Mouse (Mus musculus): ENCODE data around the gene Kcnd2. TPM values are rescaled to one million over a fixed set of nuclear protein-coding genes. Genes with fewer than 3 reads are reported as not detected.

Kcnd2 gene
- total and polyA plus RNA-seq, 2 experiments from 2014 or later = 44.6 to 95.2 TPM

- no peaks in the 10 kb centered on the region for H3K9me3 ChIP-seq (ENCODE audit: low read length)
- H3K27ac ChIP-seq (ENCODE audit: low read depth, low read length) = no peak overlapping the region
- H3K4me3 ChIP-seq (ENCODE audit: low read depth, low read length) = no peak overlapping the region
- WGBS = 44% methylated on average over 1 of the region's 1 CpGs
- no peaks in the 10 kb centered on the region for H3K4me1 ChIP-seq (ENCODE audit: insufficient read depth, low read length)
- DNase-seq (ENCODE audit: low spot score) (peak; percentile 60), ATAC-seq (ENCODE audit: low FRiP score) (no peak)
- no peak for TF ChIP-seq CTCF (IDR thresholded peaks at IDR 0.05)
- no peaks in the 10 kb centered on the region for H3K36me3 ChIP-seq (ENCODE audit: insufficient read depth, low read length)
- no peak overlapping the region for H3K4me2 ChIP-seq (ENCODE audit: low read depth, low read length, poor library complexity, severe bottlenecking)
- no peak overlapping the region for H3K9ac ChIP-seq (replicated peaks; ENCODE audit: low read length, poor library complexity, severe bottlenecking)
- H3K27me3 ChIP-seq (ENCODE audit: insufficient read depth, low read length) = no peaks in the 10 kb centered on the region
Observed at GRCm38 (mm10) chr6:21471891-21472544, 256.7 kb downstream of the Kcnd2 start.

- no peaks in the 10 kb centered on the region for H3K9me3 ChIP-seq (ENCODE audit: low read length)
- DNase-seq (ENCODE audit: low spot score) (no peak), ATAC-seq (ENCODE audit: low FRiP score) (no peak)
- no peak overlapping the region for H3K4me2 ChIP-seq (ENCODE audit: low read depth, low read length, poor library complexity, severe bottlenecking)
- H3K27me3 ChIP-seq (ENCODE audit: insufficient read depth, low read length) = no peaks in the 10 kb centered on the region
- no peak overlapping the region for H3K27ac ChIP-seq (ENCODE audit: low read depth, low read length)
- H3K36me3 ChIP-seq (ENCODE audit: insufficient read depth, low read length) = no peaks in the 10 kb centered on the region
- no peak overlapping the region for H3K4me3 ChIP-seq (ENCODE audit: low read depth, low read length)
- no peak for TF ChIP-seq CTCF (IDR thresholded peaks at IDR 0.05)
- 80% methylated on average over 2 of the region's 2 CpGs for whole genome bisulfite sequencing
- H3K4me1 ChIP-seq (ENCODE audit: insufficient read depth, low read length) = no peaks in the 10 kb centered on the region
- H3K9ac ChIP-seq (replicated peaks; ENCODE audit: low read length, poor library complexity, severe bottlenecking) = no peak overlapping the region
Observed at GRCm38 (mm10) chr6:21482714-21483113, 267.4 kb downstream of the Kcnd2 start.

- Histone ChIP-seq H3K4me1 (ENCODE audit: insufficient read depth, low read length) (no peaks in the 10 kb centered on the region), H3K4me2 (ENCODE audit: low read depth, low read length, poor library complexity, severe bottlenecking) (no peak overlapping the region), H3K9ac (replicated peaks; ENCODE audit: low read length, poor library complexity, severe bottlenecking) (no peak overlapping the region), H3K27me3 (ENCODE audit: insufficient read depth, low read length) (no peaks in the 10 kb centered on the region), H3K36me3 (ENCODE audit: insufficient read depth, low read length) (no peaks in the 10 kb centered on the region), H3K4me3 (ENCODE audit: low read depth, low read length) (no peak overlapping the region), H3K9me3 (ENCODE audit: low read length) (no peaks in the 10 kb centered on the region), H3K27ac (ENCODE audit: low read depth, low read length) (no peak overlapping the region)
- no peak for DNase-seq (ENCODE audit: low spot score)
- WGBS = 84% methylated on average over 2 of the region's 2 CpGs
- ATAC-seq (ENCODE audit: low FRiP score) = no peak
- no peak for TF ChIP-seq CTCF (IDR thresholded peaks at IDR 0.05)
Observed at GRCm38 (mm10) chr6:21488536-21488935, 273.2 kb downstream of the Kcnd2 start.

GRCm38 (mm10) chr6:21502921-21503320, 287.6 kb downstream of the Kcnd2 start:
- ATAC-seq (ENCODE audit: low FRiP score) (no peak), DNase-seq (ENCODE audit: low spot score) (no peak)
- no peak overlapping the region for H3K4me3 ChIP-seq (ENCODE audit: low read depth, low read length)
- H3K36me3 ChIP-seq (ENCODE audit: insufficient read depth, low read length) = no peaks in the 10 kb centered on the region
- H3K27ac ChIP-seq (ENCODE audit: low read depth, low read length) = no peak overlapping the region
- H3K9me3 ChIP-seq (ENCODE audit: low read length) = no peaks in the 10 kb centered on the region
- no peak for TF ChIP-seq CTCF (IDR thresholded peaks at IDR 0.05)
- no peaks in the 10 kb centered on the region for H3K4me1 ChIP-seq (ENCODE audit: insufficient read depth, low read length)
- WGBS = 98% methylated on average over 1 of the region's 1 CpGs
- H3K4me2 ChIP-seq (ENCODE audit: low read depth, low read length, poor library complexity, severe bottlenecking) = no peak overlapping the region
- H3K27me3 ChIP-seq (ENCODE audit: insufficient read depth, low read length) = no peaks in the 10 kb centered on the region
- no peak overlapping the region for H3K9ac ChIP-seq (replicated peaks; ENCODE audit: low read length, poor library complexity, severe bottlenecking)

GRCm38 (mm10) chr6:21510621-21511239, 295.4 kb downstream of the Kcnd2 start:
- Histone ChIP-seq H3K27ac (ENCODE audit: low read depth, low read length) (no peak overlapping the region), H3K27me3 (ENCODE audit: insufficient read depth, low read length) (no peaks in the 10 kb centered on the region), H3K9ac (replicated peaks; ENCODE audit: low read length, poor library complexity, severe bottlenecking) (no peak overlapping the region), H3K36me3 (ENCODE audit: insufficient read depth, low read length) (no peaks in the 10 kb centered on the region), H3K4me2 (ENCODE audit: low read depth, low read length, poor library complexity, severe bottlenecking) (no peak overlapping the region), H3K9me3 (ENCODE audit: low read length) (no peaks in the 10 kb centered on the region), H3K4me3 (ENCODE audit: low read depth, low read length) (no peak overlapping the region), H3K4me1 (ENCODE audit: insufficient read depth, low read length) (no peaks in the 10 kb centered on the region)
- WGBS = 81% methylated on average over 3 of the region's 3 CpGs
- DNase-seq (ENCODE audit: low spot score) (peak; percentile 51), ATAC-seq (ENCODE audit: low FRiP score) (no peak)
- no peak for TF ChIP-seq CTCF (IDR thresholded peaks at IDR 0.05)

- Histone ChIP-seq H3K9me3 (ENCODE audit: low read length) (no peaks in the 10 kb centered on the region), H3K9ac (replicated peaks; ENCODE audit: low read length, poor library complexity, severe bottlenecking) (no peak overlapping the region), H3K4me1 (ENCODE audit: insufficient read depth, low read length) (no peaks in the 10 kb centered on the region), H3K4me2 (ENCODE audit: low read depth, low read length, poor library complexity, severe bottlenecking) (no peak overlapping the region), H3K36me3 (ENCODE audit: insufficient read depth, low read length) (no peaks in the 10 kb centered on the region), H3K27ac (ENCODE audit: low read depth, low read length) (no peak overlapping the region), H3K4me3 (ENCODE audit: low read depth, low read length) (no peak overlapping the region), H3K27me3 (ENCODE audit: insufficient read depth, low read length) (no peaks in the 10 kb centered on the region)
- ATAC-seq (ENCODE audit: low FRiP score) (no peak), DNase-seq (ENCODE audit: low spot score) (peak; percentile 26)
- 69% methylated on average over 1 of the region's 1 CpGs for WGBS
- no peak for TF ChIP-seq CTCF (IDR thresholded peaks at IDR 0.05)
Observed at GRCm38 (mm10) chr6:21520351-21520750, 305.0 kb downstream of the Kcnd2 start.

Measured in midbrain, postnatal 0 days (tissue).